Mouse (Mus musculus) C2C12 (cell line): ENCODE data around the gene Gdf7.

Experiments used
- CEBPB ChIP-seq: IDR thresholded peaks from one replicate; pipeline ENCODE4 v1.6.1; 2011; ENCODE audit warnings: low read depth, mild to moderate bottlenecking, control low read depth, moderate library complexity
- CTCF ChIP-seq: IDR thresholded peaks from one replicate; pipeline ENCODE4 v1.5.1; 2011; ENCODE audit not compliant: control insufficient read depth, insufficient read depth, insufficient read length
- MAX ChIP-seq: IDR thresholded peaks from one replicate; pipeline ENCODE4 v1.6.1; 2011; ENCODE audit warnings: mild to moderate bottlenecking, control low read depth

- TF ChIP-seq CTCF (no peak), CEBPB (no peak), MAX (no peak)
Measured at GRCm38 (mm10) chr12:8344897-8345296, 43.1 kb upstream of the Gdf7 start.
